Mouse (Mus musculus): Measurements from ENCODE around the gene D13Ertd608e.
A peak's percentile ranks its signal among the peaks of the same experiment; 100 is the strongest.
"Not testable (repeated sequence)": the region's sequence is repeated elsewhere in the genome, so short reads cannot be mapped to it uniquely, and the experiment has no call there.

Gene D13Ertd608e

DNA sequence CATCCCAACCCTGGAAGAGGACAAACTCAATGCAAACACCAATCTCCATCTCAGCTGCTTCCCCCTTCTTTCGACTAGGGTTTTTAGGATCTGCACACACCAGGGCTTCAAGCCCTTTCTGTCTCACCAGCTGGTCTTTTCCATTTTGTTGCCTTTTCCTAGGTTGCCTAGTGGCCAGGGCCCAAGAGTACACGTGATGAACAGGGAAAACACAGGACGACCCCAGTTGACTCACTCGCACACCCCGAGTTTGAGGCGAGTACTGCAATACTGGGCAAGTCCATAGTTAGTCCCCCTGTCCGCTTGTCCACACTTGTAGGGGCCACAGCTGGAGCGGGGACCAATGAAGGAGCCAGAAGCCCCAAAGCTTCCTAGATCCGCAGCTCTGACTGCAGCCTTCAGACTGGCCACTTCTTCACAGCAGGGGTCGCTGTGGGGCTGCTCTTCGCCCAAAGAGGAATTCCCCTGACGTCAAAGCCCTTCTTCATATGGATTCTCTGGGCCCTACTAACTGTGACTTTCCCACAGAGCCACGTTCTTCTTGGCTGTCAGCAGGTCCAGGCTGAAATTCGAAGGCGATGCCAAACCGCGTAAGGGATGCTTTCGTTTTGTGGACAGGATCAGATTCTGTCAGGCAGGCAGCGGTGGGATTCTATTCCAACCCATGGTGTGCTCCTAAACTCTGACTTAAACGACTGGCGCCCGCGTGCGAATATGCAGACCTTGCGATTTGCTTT lies at the start of gene D13Ertd608e:
Gene D13Ertd608e (plus strand): TSS at position 687 of the 737 bp plus-strand sequence.
- DNase-seq, result peak; percentile 37

DNA sequence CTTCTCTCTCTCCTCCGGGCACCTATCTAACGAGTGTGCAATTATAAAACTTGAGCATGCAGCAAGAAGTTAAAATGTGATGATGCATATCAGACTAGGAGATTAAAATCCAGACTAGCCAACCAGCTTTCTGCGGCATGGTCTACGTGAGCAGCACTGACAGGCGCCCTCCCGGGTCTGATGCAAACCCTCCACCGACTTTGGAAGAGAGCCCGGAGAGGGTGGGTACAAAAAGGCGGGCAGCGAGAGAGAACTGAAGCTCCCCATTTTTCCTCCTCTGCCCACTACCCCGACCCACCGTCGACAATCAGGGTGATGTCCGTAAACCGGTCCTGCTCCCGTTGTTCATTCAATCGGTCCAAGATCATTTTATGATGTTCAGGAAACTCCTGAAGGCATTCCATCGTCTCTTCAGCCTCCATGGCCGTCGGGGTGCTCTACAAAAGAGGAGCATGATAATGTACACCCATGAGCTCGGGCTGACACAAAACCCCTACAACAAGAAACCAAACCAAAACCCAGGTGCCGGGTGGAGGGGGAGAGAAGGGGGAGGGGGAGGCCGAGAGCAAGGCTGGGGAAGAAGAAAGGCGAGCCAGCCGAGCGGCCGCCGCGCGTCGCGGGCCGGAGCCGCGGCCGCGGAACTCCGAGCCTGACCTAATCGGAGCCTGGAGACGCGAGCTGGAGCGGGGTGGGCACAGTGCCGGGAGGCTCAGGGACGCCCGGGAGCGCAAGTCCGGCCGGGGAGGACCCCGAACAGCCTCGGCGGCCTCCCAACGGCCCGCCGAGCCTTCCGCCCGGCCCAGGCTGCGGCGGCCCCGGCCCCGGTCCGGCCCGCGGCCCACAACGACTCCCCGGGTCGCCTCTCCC lies 45.7 kb upstream of the D13Ertd608e start:
- peak; percentile 61 for DNase-seq

DNA sequence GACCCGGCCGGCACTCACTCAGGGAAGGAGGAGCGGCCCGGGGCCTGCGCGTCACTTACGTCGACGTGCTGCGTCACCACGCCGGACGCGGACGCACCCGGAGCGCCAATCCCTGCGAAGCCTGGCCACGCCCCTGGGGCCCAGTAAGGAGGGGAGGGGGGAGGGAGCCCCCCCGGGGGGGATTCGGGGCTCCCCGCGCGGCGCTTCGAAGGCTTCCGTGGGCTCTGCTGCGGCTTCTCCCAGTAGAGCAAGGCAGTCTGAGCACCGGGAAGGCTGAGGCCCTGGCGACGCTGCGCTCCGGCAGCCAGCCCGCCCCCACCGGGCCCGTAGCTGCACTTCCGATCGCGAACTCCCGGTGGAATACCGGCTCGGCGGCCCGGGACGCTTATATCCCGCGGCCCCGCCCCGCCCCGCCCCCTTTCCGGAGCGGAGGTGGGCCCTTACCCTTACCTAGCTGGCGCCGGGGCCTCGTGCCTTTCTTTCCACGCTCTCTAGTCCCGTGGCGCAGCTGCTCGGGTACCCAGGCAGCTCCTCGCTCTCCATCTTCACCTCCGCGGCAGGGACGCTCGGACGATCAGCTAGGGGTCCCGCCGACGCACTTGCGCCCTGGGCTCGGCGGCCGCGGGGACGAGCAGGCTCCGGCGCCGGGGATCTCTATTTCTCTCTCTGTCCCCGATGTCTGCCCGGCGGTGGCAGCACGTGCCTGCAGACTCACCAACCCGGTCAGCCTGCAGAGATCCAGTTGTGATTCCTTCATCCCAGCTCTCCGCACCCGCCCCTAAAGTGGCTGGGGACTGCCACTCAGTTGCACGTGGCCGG lies 44.8 kb upstream of the D13Ertd608e start, which contains the start of gene Zfp131:
Gene Zfp131 (minus strand): TSS at position 129 of the 819 bp plus-strand sequence.
- DNase-seq, result peak; percentile 97

DNA sequence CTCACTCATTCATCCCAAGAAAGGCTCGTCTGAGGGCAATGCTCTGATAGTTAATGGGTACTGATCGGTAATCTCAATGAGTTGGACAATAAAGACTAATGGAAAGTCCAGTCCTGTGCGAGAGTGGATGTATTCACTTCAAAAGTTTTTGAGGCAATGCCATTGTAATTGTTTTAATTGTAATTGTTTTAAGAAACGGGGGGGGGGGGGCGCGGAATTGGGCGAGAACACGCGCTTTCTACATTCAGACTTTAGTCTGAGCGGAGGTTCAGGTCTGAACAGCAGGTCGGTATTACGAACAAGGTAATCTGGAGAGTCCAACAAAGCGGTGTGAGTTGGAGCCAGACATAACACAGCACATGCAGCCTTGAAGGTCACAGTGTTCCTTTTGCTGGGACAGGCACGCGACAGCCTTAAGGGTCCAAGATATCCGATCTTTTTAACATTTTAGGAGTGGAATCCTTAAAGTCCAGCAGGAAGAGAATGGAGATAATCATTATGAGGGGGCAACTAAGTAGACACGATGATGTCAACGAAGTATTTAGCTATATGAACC lies 44.1 kb upstream of the D13Ertd608e start:
- peak; percentile 23 for DNase-seq

DNA sequence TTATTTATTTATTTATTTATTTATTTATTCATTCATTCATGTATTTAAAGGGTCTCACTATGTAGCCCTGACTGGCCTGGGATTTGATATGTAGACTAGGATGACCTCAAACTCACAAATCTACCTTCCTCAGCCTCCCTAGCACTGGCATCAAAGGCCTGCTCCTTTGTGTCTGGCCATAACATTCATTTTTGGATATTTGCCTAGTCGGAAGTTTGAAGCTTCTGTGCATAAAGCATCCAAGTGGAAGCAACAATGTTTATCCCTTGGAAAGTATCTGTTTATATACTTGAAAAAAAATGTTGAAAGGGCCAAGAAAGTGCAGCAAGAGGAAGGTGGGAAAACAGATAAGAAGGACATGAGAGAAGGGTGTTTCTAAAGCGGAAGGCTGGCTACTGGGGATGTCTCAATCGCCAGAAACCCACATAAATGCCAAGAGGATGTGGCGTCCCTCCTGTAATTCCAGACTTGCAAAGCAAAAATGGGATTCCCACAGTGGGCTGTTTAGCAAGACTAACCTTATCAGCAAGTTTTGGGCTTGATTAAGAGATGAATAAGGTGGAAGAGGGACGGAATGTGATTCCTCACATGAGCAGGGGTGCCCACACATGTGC lies 42.9 kb upstream of the D13Ertd608e start:
- no peak for DNase-seq

DNA sequence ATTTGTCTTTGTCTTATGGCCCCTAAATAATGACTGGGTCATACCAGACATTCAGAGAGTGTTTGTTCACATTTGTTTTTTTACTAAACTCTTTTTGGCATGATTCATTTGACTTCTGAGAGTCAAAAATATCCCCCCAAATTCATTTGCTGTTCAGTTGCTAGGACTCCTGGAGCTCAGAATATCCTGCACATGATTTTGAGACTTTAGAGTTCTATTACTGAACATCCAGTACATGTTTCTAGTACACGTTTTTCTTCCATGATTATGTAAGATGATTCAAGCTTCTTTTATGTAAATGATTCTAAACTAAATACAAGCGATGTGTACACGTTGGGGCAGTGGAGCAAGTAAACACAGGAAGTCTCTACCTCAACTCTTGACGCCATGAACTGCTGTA lies 38.1 kb upstream of the D13Ertd608e start:
- no peak for DNase-seq

DNA sequence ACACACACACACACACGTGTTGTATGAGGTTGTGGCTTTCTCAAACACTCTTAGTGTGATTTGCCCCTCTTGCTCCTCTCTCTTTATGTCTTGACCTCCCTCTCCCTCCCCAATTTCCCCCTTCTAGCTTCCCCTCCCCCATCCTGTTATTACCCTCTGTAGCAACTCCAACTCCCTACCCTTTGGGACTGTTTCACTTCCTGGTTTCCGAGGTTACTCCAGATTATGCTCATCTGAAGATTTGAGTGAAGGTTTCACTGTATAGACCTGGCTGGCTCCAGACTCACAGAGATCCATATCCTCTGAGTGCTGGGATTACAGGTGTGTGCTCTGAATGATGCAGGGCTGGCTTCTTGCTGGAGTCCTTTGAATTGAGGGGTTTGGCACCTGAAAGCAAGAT lies 26.9 kb upstream of the D13Ertd608e start:
- no peak for DNase-seq

DNA sequence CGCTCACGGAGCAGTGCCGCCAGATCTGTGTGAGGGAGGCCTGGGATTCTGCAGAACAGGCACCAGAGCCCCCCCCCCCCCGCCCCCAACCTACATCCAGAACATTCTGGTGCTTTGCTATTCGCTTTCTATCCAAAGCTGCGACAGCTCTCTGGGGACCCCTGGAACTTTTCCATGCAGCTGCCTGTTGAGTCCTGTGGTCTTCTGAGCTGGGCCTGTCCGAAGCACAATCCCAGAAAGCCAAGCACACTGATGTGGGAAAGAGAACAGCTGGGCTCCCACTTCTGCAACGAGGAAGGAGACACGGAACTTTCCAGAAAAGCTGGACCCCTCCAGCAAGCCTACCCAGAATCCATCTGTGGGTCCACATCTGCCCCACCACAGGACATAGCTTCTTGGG lies 25.8 kb upstream of the D13Ertd608e start:
- DNase-seq, result no peak

DNA sequence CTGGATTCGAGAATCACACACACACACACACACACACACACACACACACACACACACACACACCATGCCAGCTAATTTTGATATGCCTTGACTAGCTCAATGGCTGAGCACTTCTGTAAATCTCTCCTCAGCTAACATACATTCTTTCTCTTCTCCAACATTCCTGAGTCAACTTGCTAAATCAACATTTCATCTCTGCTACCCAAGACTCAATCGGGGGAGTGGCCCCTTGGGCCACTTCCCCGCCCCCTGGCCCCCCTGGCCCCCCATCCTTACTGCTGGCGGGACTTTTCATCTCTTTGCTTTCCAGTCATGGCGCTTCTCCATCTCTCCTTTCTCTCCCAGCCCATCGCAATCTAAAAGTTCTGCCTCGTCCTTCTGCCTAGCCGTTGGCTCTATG lies 19.0 kb upstream of the D13Ertd608e start:
- no peak for DNase-seq

DNA sequence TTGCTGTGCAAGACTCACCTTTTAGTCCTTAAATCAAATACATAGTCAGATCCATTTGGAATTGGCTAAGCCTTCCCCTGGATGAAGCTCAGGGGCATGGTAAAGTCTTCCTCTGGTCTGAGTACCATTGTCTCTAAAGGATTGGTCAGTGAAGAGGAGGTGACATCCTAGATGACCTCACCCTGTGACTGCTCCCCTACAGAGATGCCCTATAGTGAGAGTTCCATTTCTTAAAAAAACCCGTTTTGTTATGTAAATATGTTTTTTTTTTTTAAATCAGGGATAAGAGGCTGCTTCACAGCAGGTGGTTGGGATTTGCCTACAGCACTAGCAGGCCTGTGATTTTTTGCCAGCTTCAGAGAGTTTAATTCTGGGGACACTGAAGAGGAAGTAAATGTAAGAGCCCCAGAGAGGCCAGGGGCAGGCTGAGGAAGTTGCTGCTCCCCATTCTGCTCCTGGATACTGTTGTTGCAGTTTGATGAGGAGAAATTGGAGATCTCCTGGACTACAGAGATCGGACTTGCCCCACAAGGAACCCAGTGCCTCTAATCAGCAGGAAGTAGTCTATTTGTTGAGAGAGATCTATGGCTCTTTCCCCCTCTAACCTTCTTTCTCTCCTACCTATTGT lies 18.1 kb upstream of the D13Ertd608e start:
- DNase-seq, result no peak

DNA sequence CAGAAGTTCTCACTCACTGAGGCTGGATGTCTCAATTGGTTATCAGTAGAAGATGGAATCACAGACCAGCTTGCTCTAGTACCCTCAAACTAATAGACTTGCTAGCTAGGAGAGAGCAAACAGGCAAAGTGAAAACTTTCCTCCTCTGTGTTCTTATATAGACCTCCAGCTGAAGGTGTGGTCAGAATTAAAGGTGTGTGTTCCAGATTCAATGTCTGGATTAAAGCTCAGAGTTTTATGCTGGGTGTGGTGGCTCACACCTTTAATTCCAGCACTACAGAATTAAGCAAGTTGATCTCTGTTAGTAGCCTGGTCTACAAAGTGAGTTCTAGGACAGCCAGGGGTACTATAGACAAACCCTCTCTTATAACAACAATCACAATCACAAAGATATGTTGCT lies 5.7 kb upstream of the D13Ertd608e start, which contains the start of gene AF067063:
Gene AF067063 (minus strand): TSS at position 101 of the 400 bp plus-strand sequence.
- not testable (repeated sequence) for DNase-seq

DNA sequence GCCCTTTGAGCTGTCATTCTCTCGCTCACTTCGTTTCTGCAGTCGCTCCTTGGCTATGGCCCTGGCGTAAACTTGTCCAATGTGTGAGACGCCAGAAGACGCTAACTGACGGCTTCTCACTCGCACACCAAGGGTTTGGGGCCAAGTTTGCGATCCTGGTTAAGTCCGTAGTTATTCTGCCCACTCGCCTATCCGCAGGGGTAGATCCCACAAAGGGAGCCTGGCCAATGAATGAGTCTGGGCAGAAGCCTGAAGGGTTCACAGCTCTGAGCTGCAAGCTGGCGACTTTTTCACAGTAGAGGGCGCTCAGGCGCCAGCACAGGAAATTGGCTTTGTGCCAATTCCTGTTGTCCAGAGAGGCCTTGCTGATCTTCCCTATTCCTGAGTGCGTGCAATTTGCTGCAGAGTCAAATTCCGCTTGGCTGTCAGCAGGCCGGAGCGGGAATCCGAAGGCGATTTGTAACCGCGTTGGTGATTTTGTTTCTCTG lies 562 bp downstream of the D13Ertd608e start:
- DNase-seq, result peak; percentile 14

DNA sequence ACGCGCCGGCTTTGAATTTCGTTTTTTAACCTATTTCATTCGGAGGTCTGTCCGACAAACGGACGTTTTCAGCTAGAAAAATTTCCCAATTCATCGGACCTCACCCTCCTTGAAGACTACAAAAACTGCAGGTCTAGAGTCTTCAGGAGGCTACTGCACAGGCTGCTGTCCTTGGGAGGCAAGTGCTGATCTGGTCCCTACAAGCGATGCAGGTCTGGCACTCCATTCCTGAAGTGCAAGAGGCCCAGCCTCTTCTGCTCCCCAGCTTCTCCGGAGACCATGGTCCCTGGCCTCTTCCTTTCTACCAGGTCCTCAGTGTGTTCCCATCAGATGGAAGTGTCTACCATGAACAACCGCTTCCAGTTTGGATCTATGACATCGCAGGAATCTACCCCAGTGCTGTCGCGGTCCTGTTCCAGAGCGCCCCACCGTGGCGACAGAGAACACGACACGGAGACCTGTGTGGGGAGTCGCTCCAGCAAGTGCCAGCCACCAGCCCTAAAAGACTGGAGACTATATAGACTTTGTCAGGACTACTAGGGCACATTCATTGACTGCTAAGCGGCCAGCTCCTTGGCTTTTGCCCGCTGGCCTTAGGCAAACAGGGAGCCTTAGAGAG lies 2.0 kb downstream of the D13Ertd608e start:
- DNase-seq, result peak; percentile 17

DNA sequence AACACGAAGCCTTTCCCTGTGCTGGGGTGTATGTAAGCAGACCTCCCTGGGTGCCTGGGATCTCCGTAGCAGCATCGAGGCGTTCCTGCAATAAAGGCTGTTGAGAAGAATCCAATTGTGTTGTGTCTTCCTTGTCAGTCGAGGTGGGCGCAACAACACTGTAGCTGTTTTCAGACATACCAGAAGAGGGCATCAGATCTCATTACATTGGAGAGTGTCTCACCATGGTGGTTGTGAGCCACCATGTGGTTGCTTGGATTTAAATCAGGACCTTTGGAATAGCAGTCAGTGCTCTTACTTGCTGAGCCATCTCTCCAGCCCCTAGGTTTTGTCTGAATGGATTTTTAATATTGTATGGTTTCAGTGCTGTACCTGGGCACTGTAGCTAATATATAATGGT lies 4.2 kb downstream of the D13Ertd608e start:
- DNase-seq, result not testable (repeated sequence)

DNA sequence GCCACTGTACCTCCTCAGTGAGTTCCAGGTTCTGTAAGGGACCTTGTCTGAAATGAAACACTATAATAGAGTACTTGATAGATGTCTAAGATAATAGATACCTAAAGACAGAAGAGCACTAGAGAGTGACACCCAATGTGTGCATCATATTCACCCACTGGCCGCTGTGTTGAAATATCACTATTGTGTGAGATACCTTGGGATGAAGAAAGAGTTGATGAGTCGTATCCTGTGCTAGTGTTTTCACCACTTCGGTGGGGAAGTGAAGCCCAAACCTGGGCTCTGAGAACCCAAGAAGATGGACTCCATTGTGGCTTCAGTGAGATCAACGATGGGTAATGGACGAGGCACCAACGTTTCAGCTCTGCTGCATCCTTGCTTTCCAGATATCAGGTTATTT lies 26.6 kb downstream of the D13Ertd608e start:
- not testable (repeated sequence) for DNase-seq

DNA sequence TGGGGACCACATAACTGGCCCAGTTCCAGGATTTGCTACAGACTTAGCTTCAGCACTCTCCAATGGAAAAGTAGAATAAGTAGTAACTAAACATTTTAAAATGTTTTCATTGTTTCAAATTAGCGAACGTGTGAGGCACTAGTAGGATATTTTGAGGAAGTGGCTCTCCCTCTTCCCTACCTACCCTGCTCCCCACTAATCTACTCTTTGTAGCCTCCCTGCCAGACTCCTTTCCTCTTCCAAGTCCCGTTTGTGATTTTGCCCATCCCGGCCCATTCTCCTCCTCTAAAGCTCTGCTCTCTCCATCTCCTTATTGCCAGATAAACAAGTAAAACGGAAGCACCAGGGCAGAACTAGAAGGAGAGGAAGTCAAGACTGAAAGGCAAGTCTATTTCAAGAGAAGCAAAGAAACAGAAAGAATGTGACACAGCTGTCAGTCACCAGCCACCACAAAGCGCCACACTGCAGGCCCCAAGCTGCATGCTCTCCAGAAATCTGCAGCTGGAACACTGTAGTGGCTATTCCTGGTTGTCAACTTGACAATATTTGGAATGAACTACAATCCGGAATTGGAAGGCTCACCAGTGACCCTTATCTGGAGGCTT lies 28.7 kb downstream of the D13Ertd608e start:
- not testable (repeated sequence) for DNase-seq

DNA sequence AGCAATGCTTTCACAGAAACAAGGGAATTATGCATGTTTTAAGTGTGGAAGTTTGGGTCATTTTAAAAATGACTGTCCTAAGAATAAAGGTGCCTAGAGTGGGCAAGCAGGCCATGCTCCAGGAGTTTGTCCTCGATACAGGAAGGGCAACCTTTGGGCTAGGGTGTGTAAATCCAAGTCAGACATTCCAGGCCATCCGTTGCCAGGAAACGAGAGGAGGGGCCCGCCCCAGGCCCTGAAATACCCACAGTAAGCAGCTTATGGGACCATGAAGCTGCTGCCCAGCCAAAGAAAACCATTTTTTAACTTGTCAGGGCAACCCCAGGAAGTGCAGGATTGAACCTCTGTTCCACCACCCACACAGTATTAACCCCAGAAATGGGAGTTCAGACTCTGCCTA lies 51.1 kb downstream of the D13Ertd608e start:
- DNase-seq, result peak; percentile 36

DNA sequence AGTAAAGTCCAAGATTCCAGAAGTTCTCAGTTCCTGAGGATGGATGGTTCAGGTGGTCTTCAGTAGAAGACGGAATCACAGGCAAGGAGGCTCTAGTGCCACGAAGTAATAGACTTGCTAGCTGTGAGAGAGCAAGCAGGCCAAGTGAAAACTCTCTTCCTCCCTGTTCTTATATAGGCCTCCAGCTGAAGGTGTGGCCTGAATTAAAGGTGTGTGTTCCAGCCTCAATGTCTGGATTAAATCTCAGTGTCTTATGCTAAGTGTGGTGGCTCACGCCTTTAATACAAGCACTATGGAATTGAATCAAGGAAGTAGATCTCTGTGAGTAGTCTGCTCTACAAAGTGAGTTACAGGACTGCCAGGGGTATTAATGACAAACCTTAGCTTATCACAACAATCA lies 58.9 kb downstream of the D13Ertd608e start, which contains the start of gene Tcstv1:
Gene Tcstv1 (minus strand): TSS at position 101 of the 400 bp plus-strand sequence.
- not testable (repeated sequence) for DNase-seq
